Mouse (Mus musculus): ENCODE results near the gene Afap1.

- TF ChIP-seq CTCF (IDR thresholded peaks at IDR 0.05; ENCODE audit: low read depth, low read length) (no peak), POLR2A (IDR thresholded peaks at IDR 0.05; ENCODE audit: extremely low read depth, insufficient read depth, low read length) (no peak)
Observed at GRCm38 (mm10) chr5:35988085-35988484, 95.0 kb downstream of the Afap1 start.
